Mouse (Mus musculus): ENCODE measurements around the gene Mark2. TPM values are rescaled to one million over a fixed set of nuclear protein-coding genes. Genes with fewer than 3 reads are reported as not detected.

The Mark2 gene
- polyA plus RNA-seq, 1 experiment from 2014 or later: 57.8 TPM

DNA sequence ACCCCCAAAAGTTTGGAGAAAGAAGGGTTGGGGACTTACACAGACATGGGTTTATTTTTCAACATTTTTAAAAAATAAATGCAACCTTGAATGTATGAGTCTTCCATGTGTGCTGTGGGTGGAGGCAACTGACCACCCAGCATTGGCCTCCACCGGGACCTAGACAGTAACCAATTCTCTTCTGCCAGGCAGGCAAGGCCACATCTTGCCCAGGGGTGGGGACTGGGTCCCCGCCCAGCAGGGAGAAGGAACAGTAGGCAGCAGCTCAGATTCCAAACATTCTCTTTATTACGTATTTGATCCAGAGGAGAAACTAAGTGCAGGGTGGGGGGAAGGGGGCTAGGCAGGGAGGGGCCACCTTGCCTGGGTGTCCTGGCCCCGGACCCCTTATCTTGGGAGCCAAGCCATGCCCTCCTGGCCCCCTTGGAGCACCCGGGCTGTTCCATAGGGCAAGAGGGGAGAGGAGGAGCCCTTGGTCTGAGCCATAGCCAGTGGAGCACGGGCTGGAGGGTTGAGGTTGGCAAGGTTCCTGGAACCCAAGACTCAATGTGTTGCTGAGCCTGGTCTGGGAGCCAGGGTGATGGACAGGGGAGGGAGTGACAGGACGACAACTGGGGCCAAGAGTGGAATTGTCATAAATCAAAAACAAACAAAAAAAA is 66.4 kb downstream of the Mark2 start:
- Histone ChIP-seq H3K4me3 (ENCODE audit: low read depth, low read length) (no peak overlapping the region), H3K27ac (ENCODE audit: low read depth) (no peak overlapping the region), H3K4me2 (no peak overlapping the region), H3K27me3 (ENCODE audit: insufficient read depth, low read length) (no peaks in the 10 kb centered on the region), H3K9ac (no peak overlapping the region), H3K36me3 (ENCODE audit: insufficient read depth) (peaks cover 97% of the 10 kb centered on the region), H3K4me1 (ENCODE audit: insufficient read depth) (no peaks in the 10 kb centered on the region), H3K9me3 (ENCODE audit: low read depth, low read length) (no peaks in the 10 kb centered on the region)
- 35% methylated on average over 7 of the region's 7 CpGs for WGBS
- no peak for ATAC-seq (ENCODE audit: insufficient read depth)
- TF ChIP-seq CTCF (IDR thresholded peaks at IDR 0.05; ENCODE audit: low read depth): no peak
- peak; percentile 41 for DNase-seq

DNA sequence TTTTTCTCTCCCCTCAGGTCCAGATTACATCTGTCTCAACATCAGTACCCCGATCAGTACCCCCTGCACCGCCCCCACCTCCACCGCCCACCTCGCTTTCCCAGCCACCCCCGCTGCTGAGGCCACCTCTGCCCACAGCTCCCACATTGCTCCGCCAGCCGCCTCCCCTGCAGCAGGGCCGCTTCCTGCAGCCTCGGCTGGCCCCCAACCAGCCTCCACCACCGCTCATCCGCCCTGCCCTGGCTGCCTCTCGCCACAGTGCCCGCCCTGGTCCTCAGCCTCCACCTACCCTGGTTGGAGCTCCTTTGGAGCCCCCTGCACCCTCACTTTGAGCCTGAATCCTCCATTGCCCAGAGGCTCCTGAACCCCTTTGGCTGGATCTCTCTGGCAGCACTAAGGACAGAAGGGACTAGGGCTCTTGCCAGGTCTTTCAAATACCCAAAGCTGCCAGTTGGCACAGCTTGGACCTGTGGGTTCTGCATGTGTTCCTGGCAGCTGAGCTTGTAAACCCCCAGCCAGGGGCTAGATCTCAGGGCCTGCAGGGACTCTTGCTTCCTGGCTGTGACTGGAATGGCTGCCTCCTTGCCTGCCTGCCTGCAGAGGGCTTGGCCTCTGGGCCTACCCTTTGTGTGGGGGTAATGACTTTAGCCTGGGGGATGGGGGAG is 67.2 kb downstream of the Mark2 start:
- Histone ChIP-seq H3K4me1 (ENCODE audit: insufficient read depth) (peaks cover 6% of the 10 kb centered on the region; the same call in 1 of the 2 replicates), H3K27me3 (ENCODE audit: insufficient read depth, low read length) (no peaks in the 10 kb centered on the region), H3K9me3 (ENCODE audit: low read depth, low read length) (no peaks in the 10 kb centered on the region), H3K4me2 (no peak overlapping the region), H3K36me3 (ENCODE audit: insufficient read depth) (peaks cover 90% of the 10 kb centered on the region), H3K9ac (no peak overlapping the region), H3K4me3 (ENCODE audit: low read depth, low read length) (no peak overlapping the region), H3K27ac (ENCODE audit: low read depth) (peak overlapping the region; percentile 27; the same call in 1 of the 2 replicates)
- DNase-seq (no peak), ATAC-seq (ENCODE audit: insufficient read depth) (no peak)
- no peak for TF ChIP-seq CTCF (IDR thresholded peaks at IDR 0.05; ENCODE audit: low read depth)
- WGBS: 86% methylated on average over 13 of the region's 13 CpGs

DNA sequence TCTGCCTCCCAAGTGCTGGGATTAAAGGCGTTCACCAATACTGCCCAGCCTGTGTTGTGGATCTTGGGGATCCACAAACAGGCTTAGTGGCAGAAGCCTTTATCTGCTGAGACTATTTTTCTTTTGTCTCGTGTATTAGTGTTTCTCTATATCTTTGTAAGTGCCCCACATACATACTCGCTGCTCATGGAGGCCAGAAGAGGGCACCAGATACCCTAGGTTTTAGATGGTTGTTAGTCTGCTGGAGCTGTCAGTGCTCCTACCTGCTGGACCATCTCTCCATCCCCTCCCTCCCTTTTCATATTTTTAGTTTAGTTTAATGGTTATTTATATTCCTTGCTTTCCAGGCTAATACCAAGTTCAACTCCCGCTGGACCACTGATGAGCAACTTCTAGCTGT is 68.2 kb downstream of the Mark2 start:
- Histone ChIP-seq H3K4me1 (ENCODE audit: insufficient read depth) (peaks cover 10% of the 10 kb centered on the region; the same call in 1 of the 2 replicates), H3K4me2 (no peak overlapping the region), H3K4me3 (ENCODE audit: low read depth, low read length) (no peak overlapping the region), H3K27ac (ENCODE audit: low read depth) (no peak overlapping the region), H3K36me3 (ENCODE audit: insufficient read depth) (peaks cover 81% of the 10 kb centered on the region), H3K27me3 (ENCODE audit: insufficient read depth, low read length) (no peaks in the 10 kb centered on the region), H3K9me3 (ENCODE audit: low read depth, low read length) (no peaks in the 10 kb centered on the region), H3K9ac (no peak overlapping the region)
- WGBS: 91% methylated on average over 4 of the region's 4 CpGs
- DNase-seq (peak; percentile 26), ATAC-seq (ENCODE audit: insufficient read depth) (no peak)
- TF ChIP-seq CTCF (IDR thresholded peaks at IDR 0.05; ENCODE audit: low read depth): peak; percentile 39

DNA sequence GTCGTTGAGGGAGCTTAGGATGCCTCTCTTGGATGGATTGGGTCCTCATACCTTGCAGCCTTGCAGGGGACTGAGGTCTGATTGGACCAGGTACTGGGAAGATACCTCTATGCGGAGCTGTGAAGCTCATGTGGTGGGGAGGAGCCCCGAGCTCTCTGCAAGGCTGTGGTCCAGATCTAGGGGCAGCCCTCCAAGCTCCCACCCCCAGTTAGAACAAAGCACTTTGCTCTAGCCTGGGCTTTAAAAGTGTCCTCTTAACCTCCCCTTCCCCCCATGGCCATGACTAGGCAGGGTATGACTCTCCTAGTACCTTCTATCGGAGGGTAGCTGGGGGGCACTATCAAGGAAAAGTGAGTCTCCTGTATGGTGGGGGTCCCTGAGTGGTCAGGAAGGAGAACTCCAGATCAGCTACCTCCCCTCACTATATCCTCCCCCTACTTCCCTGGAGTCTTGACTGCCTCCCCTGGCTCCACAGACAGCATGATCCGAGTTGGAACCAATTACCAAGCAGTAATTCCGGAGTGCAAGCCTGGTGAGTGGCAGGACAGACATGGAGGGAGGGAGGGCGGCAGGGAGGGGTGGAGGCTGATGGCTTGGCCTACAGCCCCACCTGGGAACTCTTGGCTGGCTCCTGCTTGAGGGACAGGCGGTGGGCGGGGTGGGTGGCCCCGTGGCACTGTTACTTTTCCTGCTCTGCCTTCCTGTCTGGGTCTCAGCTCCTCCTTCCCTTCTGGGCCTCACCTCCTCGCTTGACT is 72.2 kb downstream of the Mark2 start:
- H3K4me3 ChIP-seq (ENCODE audit: low read depth, low read length): peak overlapping the region; percentile 81
- peak overlapping the region; percentile 36; the same call in 1 of the 2 replicates for H3K27ac ChIP-seq (ENCODE audit: low read depth)
- H3K9ac ChIP-seq: peak overlapping the region; percentile 81
- ATAC-seq (ENCODE audit: insufficient read depth) (peak; percentile 4; the same call in 1 of the 2 replicates), DNase-seq (peak; percentile 51)
- WGBS: 4% methylated on average over 11 of the region's 11 CpGs
- H3K36me3 ChIP-seq (ENCODE audit: insufficient read depth): peaks cover 41% of the 10 kb centered on the region
- H3K9me3 ChIP-seq (ENCODE audit: low read depth, low read length): no peaks in the 10 kb centered on the region
- H3K27me3 ChIP-seq (ENCODE audit: insufficient read depth, low read length): no peaks in the 10 kb centered on the region
- H3K4me2 ChIP-seq: peak overlapping the region; percentile 89
- H3K4me1 ChIP-seq (ENCODE audit: insufficient read depth): peaks cover 37% of the 10 kb centered on the region
- TF ChIP-seq CTCF (IDR thresholded peaks at IDR 0.05; ENCODE audit: low read depth): no peak

DNA sequence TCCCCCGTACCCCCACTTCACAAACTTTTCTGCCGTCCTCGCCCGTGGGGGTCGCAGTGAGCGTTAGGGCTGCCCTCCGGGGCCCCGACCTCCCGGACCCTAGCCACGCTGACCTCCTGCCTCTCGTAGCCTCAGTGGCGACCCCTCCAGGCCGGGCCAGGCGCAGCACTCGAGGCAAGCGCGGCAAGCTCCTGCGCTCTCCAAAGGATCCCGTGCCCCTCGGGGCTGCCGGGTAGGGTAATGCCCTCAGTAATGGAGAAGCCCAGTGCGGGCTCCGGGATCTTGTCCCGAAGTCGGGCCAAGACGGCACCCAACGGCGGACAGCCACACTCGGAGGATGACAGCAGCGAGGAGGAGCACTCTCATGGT is 73.0 kb downstream of the Mark2 start:
- Histone ChIP-seq H3K9ac (peak overlapping the region; percentile 81), H3K27ac (ENCODE audit: low read depth) (peak overlapping the region; percentile 93), H3K9me3 (ENCODE audit: low read depth, low read length) (no peaks in the 10 kb centered on the region), H3K4me2 (peak overlapping the region; percentile 89), H3K4me3 (ENCODE audit: low read depth, low read length) (peak overlapping the region; percentile 81), H3K36me3 (ENCODE audit: insufficient read depth) (peaks cover 33% of the 10 kb centered on the region), H3K27me3 (ENCODE audit: insufficient read depth, low read length) (no peaks in the 10 kb centered on the region), H3K4me1 (ENCODE audit: insufficient read depth) (peaks cover 38% of the 10 kb centered on the region)
- under 1% methylated on average over 30 of the region's 30 CpGs for WGBS
- DNase-seq (peak; percentile 89), ATAC-seq (ENCODE audit: insufficient read depth) (peak; percentile 32)
- peak; percentile 86 for TF ChIP-seq CTCF (IDR thresholded peaks at IDR 0.05; ENCODE audit: low read depth)

DNA sequence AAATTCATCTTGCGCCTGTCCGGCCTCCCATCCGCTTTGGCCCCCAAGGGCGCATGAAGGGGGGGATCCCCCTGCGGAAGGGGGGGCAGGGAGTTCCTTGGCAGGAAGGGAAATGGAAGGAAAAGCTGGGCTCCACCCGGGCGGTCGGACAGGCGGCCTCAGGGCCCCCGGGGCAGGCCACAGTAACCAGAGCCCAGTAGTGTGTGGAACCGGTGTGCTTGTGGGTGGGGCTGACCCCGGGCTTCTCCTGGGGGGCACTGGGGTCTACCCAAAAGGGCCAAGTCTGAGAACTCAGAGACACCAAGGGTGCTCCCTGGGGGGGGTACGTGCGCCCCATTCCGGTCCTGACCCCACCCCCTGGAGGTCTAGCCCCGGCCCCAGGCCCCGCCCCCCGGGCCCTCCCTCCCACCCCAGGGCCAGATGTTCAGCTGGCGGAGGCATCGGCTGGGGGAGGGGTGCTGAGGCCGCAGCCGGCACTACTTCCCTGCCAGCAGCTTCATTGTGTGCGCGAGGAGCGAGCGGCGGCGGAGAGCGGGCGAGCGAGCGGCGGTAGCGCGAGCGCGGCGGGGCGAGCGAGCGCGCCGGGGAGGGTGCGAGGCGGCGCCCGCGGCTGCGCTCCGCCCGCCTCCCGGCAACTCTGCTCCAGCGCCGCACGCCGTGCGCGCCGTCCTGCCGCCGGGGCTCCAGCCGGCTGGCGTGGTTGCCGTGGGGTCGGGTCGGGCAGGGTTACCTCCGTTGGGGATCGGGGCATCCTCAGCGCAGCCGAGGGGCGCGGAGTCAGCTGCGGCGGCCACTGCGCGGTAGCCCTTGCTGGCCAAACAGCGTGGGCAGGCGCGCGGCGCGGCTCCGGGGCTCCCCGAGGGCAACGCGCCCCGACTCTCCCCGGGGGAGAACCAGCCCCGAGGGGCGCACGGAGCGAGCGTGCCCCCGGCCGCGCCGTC is 73.6 kb downstream of the Mark2 start:
- Histone ChIP-seq H3K27me3 (ENCODE audit: insufficient read depth, low read length) (no peaks in the 10 kb centered on the region), H3K4me3 (ENCODE audit: low read depth, low read length) (peak overlapping the region; percentile 81), H3K9ac (peak overlapping the region; percentile 81), H3K9me3 (ENCODE audit: low read depth, low read length) (no peaks in the 10 kb centered on the region), H3K27ac (ENCODE audit: low read depth) (peak overlapping the region; percentile 93), H3K36me3 (ENCODE audit: insufficient read depth) (peaks cover 27% of the 10 kb centered on the region), H3K4me2 (peak overlapping the region; percentile 89), H3K4me1 (ENCODE audit: insufficient read depth) (peaks cover 38% of the 10 kb centered on the region)
- under 1% methylated on average over 86 of the region's 97 CpGs for WGBS
- ATAC-seq (ENCODE audit: insufficient read depth) (peak; percentile 53), DNase-seq (peak; percentile 94)
- no peak for TF ChIP-seq CTCF (IDR thresholded peaks at IDR 0.05; ENCODE audit: low read depth)
